ENCODE assay signal across 23 mouse cellular contexts in the genomic region with DNA sequence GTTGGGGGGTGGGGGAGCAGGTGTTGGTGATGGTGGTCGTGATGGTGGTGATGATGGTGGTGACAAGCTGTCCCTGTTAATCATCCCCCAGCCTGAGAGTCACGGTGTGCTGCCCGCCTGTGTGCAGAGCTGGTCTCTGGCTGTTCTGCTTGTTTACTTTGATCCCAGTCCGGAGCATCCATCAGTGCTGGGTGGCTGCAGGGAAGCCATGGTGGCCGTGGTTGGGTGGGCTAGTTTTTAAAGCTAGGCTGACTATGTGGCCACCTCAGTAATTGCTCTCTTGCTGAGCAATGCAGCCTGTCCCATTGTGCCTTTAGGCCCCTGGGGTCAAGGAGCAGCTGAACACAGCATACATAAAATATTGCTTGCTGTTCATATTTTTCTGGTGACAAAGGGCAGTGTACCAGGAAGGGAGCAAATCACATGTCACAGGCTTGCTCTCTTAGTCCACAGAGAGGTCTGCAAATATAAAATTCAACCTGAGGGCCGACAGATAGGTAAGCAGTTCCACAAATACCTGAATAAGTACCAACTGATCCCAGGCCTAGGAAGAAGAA. TPM values are rescaled to one million over a fixed set of nuclear protein-coding genes. Genes with fewer than 3 reads are reported as not detected.
DNase-seq lines count a peak whose midpoint lies in the region; ATAC-seq and TF ChIP-seq lines count a peak whose summit lies in the region.
"Had no signal": no experiment of that assay in that cellular context is flagged by ENCODE, and none has a peak within 500 bp of the region (broad histone marks: within the 10 kb centered on the region; RNA-seq: fewer than 3 reads in every experiment).

No protein-coding gene starts in this region.

- ATAC-seq in hindbrain, postnatal 0 days: no peak
- ATAC-seq in neural tube, embryonic 13.5 days (ENCODE audit: low read depth): no peak
- no peak for ATAC-seq in neural tube, embryonic 15.5 days (ENCODE audit: low FRiP score)
- peak; percentile 74 for ATAC-seq in intestine, postnatal 0 days
- ATAC-seq: forebrain, postnatal 0 days; liver, embryonic 12.5 days; Patski had no signal

- H3K9ac ChIP-seq in hindbrain, postnatal 0 days (replicated peaks; ENCODE audit: low read length): no peak overlapping the region
- no peak overlapping the region for H3K9ac ChIP-seq in neural tube, embryonic 13.5 days
- no peak overlapping the region for H3K9ac ChIP-seq in neural tube, embryonic 15.5 days (replicated peaks)
- H3K9ac ChIP-seq in intestine, postnatal 0 days (ENCODE audit: low read depth, low read length): no peak overlapping the region
- H3K9ac ChIP-seq: embryonic facial prominence, embryonic 12.5 days; forebrain, postnatal 0 days; limb, embryonic 12.5 days; liver, embryonic 12.5 days had no signal

- H3K27me3 ChIP-seq in hindbrain, embryonic 10.5 days (ENCODE audit: insufficient read depth, poor library complexity, severe bottlenecking): no peaks in the 10 kb centered on the region
- H3K27me3 ChIP-seq in hindbrain, postnatal 0 days (ENCODE audit: insufficient read depth, low read length): no peaks in the 10 kb centered on the region
- no peaks in the 10 kb centered on the region for H3K27me3 ChIP-seq in neural tube, embryonic 13.5 days
- no peaks in the 10 kb centered on the region for H3K27me3 ChIP-seq in neural tube, embryonic 15.5 days (replicated peaks)
- H3K27me3 ChIP-seq in intestine, postnatal 0 days (replicated peaks; ENCODE audit: control insufficient read depth, insufficient read depth, low read length): no peaks in the 10 kb centered on the region
- H3K27me3 ChIP-seq: CH12.LX; embryonic facial prominence, embryonic 12.5 days; limb, embryonic 12.5 days; Patski had no signal

- H3K27ac ChIP-seq in hindbrain, embryonic 10.5 days: peak overlapping the region; percentile 75
- H3K27ac ChIP-seq in hindbrain, postnatal 0 days: no peak overlapping the region
- H3K27ac ChIP-seq in neural tube, embryonic 13.5 days (replicated peaks): peak overlapping the region; percentile 7; the same call in 1 of the 2 replicates
- no peak overlapping the region for H3K27ac ChIP-seq in neural tube, embryonic 15.5 days (replicated peaks)
- H3K27ac ChIP-seq in intestine, postnatal 0 days (ENCODE audit: low read depth, low read length): peak overlapping the region; percentile 89
- H3K27ac ChIP-seq: embryonic facial prominence, embryonic 12.5 days; heart, adult 2 months; limb, embryonic 12.5 days; liver, embryonic 12.5 days had no signal

- no peak overlapping the region for H3K4me2 ChIP-seq in hindbrain, postnatal 0 days (ENCODE audit: low read depth, low read length)
- no peak overlapping the region for H3K4me2 ChIP-seq in neural tube, embryonic 13.5 days
- no peak overlapping the region for H3K4me2 ChIP-seq in neural tube, embryonic 15.5 days
- H3K4me2 ChIP-seq in intestine, postnatal 0 days (replicated peaks; ENCODE audit: low read depth): no peak overlapping the region; the same call in 1 of the 2 replicates
- H3K4me2 ChIP-seq: embryonic facial prominence, embryonic 12.5 days; limb, embryonic 12.5 days; liver, embryonic 12.5 days had no signal

- peaks cover 30% of the 10 kb centered on the region for H3K36me3 ChIP-seq in hindbrain, embryonic 10.5 days
- no peaks in the 10 kb centered on the region for H3K36me3 ChIP-seq in hindbrain, postnatal 0 days (ENCODE audit: insufficient read depth, low read length)
- peaks cover 14% of the 10 kb centered on the region for H3K36me3 ChIP-seq in neural tube, embryonic 13.5 days
- H3K36me3 ChIP-seq in neural tube, embryonic 15.5 days: peaks cover 8% of the 10 kb centered on the region; the same call in 1 of the 2 replicates
- H3K36me3 ChIP-seq in intestine, postnatal 0 days (ENCODE audit: control insufficient read depth, insufficient read depth): peaks cover 3% of the 10 kb centered on the region; the same call in 1 of the 2 replicates
- H3K36me3 ChIP-seq: G1E; liver, embryonic 12.5 days had no signal

- H3K4me1 ChIP-seq in hindbrain, embryonic 10.5 days (replicated peaks): peaks cover 58% of the 10 kb centered on the region
- H3K4me1 ChIP-seq in hindbrain, postnatal 0 days (ENCODE audit: insufficient read depth, low read length): peaks cover 33% of the 10 kb centered on the region
- peaks cover 55% of the 10 kb centered on the region for H3K4me1 ChIP-seq in neural tube, embryonic 13.5 days (replicated peaks)
- peaks cover 48% of the 10 kb centered on the region for H3K4me1 ChIP-seq in neural tube, embryonic 15.5 days
- H3K4me1 ChIP-seq in intestine, postnatal 0 days (replicated peaks; ENCODE audit: control insufficient read depth, insufficient read depth, low read length): peaks cover 5% of the 10 kb centered on the region

- no peak for TF ChIP-seq CTCF in hindbrain, postnatal 0 days (IDR thresholded peaks at IDR 0.05; ENCODE audit: low read depth)
- TF ChIP-seq CTCF in intestine, postnatal 0 days (IDR thresholded peaks at IDR 0.05; ENCODE audit: low read depth): no peak

- H3K4me3 ChIP-seq in hindbrain, embryonic 10.5 days: no peak overlapping the region
- H3K4me3 ChIP-seq in hindbrain, postnatal 0 days (ENCODE audit: low read length): no peak overlapping the region
- H3K4me3 ChIP-seq in neural tube, embryonic 13.5 days: no peak overlapping the region
- no peak overlapping the region for H3K4me3 ChIP-seq in neural tube, embryonic 15.5 days (replicated peaks)
- H3K4me3 ChIP-seq in intestine, postnatal 0 days (ENCODE audit: low read depth, low read length): no peak overlapping the region
- H3K4me3 ChIP-seq: embryonic facial prominence, embryonic 12.5 days; heart, adult 2 months; limb, embryonic 12.5 days; liver, embryonic 12.5 days had no signal

- no peaks in the 10 kb centered on the region for H3K9me3 ChIP-seq in hindbrain, embryonic 10.5 days
- H3K9me3 ChIP-seq in hindbrain, postnatal 0 days (ENCODE audit: low read length): no peaks in the 10 kb centered on the region
- no peaks in the 10 kb centered on the region for H3K9me3 ChIP-seq in neural tube, embryonic 13.5 days
- no peaks in the 10 kb centered on the region for H3K9me3 ChIP-seq in neural tube, embryonic 15.5 days (replicated peaks)
- no peaks in the 10 kb centered on the region for H3K9me3 ChIP-seq in intestine, postnatal 0 days (ENCODE audit: control insufficient read depth)
- H3K9me3 ChIP-seq: embryonic facial prominence, embryonic 12.5 days; G1E; limb, embryonic 12.5 days; liver, embryonic 12.5 days had no signal

- DNase-seq in hindbrain, embryonic 10.5 days (ENCODE audit: low spot score): no peak
- DNase-seq in hindbrain, postnatal 0 days (ENCODE audit: low spot score): no peak
- DNase-seq in kidney, postnatal 4 days: peak; percentile 14 to 41
- no peak for DNase-seq in kidney, adult 9 months
- no peak for DNase-seq in liver
- DNase-seq: adrenal gland, adult 2 months; cerebellum, adult 11 months; forebrain, postnatal 0 days; gastrocnemius, postnatal 14 days; heart, adult 2 months; heart, postnatal 4 days; lung, adult 2 months; retina, postnatal 1 day; right cerebral cortex, postnatal 25 days had no signal

- WGBS in hindbrain, embryonic 10.5 days: 38% methylated on average over 6 of the region's 6 CpGs
- 37% methylated on average over 6 of the region's 6 CpGs for WGBS in hindbrain, postnatal 0 days
- 24% methylated on average over 6 of the region's 6 CpGs for WGBS in neural tube, embryonic 13.5 days
- WGBS in neural tube, embryonic 15.5 days: 30% methylated on average over 6 of the region's 6 CpGs
- WGBS in intestine, postnatal 0 days: 29% methylated on average over 6 of the region's 6 CpGs

RNA-seq across cellular contexts. Expression of a gene that starts 33.1 kb away (rescaled TPM):
- polyA plus RNA-seq in hindbrain, embryonic 10.5 days (2016; fragmentation: Nextera tagmentation; extraction: Ambion mirVana): 26.5 and 30.0 TPM in 2 replicates
- total RNA-seq in hindbrain, postnatal 0 days (2014; rRNA removed): 108 and 115 TPM in 2 replicates
- polyA plus RNA-seq in hindbrain, postnatal 0 days (2015; fragmentation: Nextera tagmentation; extraction: Ambion mirVana): 28.8 and 29.7 TPM in 2 replicates
- polyA plus RNA-seq in neural tube, embryonic 13.5 days (2015; fragmentation: Nextera tagmentation; extraction: Ambion mirVana): 26.5 and 30.4 TPM in 2 replicates
- polyA plus RNA-seq in neural tube, embryonic 15.5 days (2015; fragmentation: Nextera tagmentation; extraction: Ambion mirVana): 23.5 and 25.5 TPM in 2 replicates
- 16.7 and 17.1 TPM in 2 replicates for polyA plus RNA-seq in intestine, postnatal 0 days (2015; fragmentation: Nextera tagmentation; extraction: Ambion mirVana)

RNA-seq across cellular contexts. Expression of a gene that starts 38.4 kb away (rescaled TPM):
- polyA plus RNA-seq in hindbrain, embryonic 10.5 days (2016; fragmentation: Nextera tagmentation; extraction: Ambion mirVana): 203 and 209 TPM in 2 replicates
- total RNA-seq in hindbrain, postnatal 0 days (2014; rRNA removed): 66.2 and 71.1 TPM in 2 replicates
- polyA plus RNA-seq in hindbrain, postnatal 0 days (2015; fragmentation: Nextera tagmentation; extraction: Ambion mirVana): 220 and 224 TPM in 2 replicates
- 208 and 217 TPM in 2 replicates for polyA plus RNA-seq in neural tube, embryonic 13.5 days (2015; fragmentation: Nextera tagmentation; extraction: Ambion mirVana)
- polyA plus RNA-seq in neural tube, embryonic 15.5 days (2015; fragmentation: Nextera tagmentation; extraction: Ambion mirVana): 190 and 208 TPM in 2 replicates
- 21.1 and 25.6 TPM in 2 replicates for polyA plus RNA-seq in intestine, postnatal 0 days (2015; fragmentation: Nextera tagmentation; extraction: Ambion mirVana)

RNA-seq across cellular contexts. Expression of a gene that starts 38.5 kb away (rescaled TPM):
- 12.9 and 17.9 TPM in 2 replicates for polyA plus RNA-seq in hindbrain, embryonic 10.5 days (2016; fragmentation: Nextera tagmentation; extraction: Ambion mirVana)
- total RNA-seq in hindbrain, postnatal 0 days (2014; rRNA removed): 8.1 and 10.2 TPM in 2 replicates
- 12.0 and 13.0 TPM in 2 replicates for polyA plus RNA-seq in hindbrain, postnatal 0 days (2015; fragmentation: Nextera tagmentation; extraction: Ambion mirVana)
- 10.6 and 12.9 TPM in 2 replicates for polyA plus RNA-seq in neural tube, embryonic 13.5 days (2015; fragmentation: Nextera tagmentation; extraction: Ambion mirVana)
- 11.0 and 11.7 TPM in 2 replicates for polyA plus RNA-seq in neural tube, embryonic 15.5 days (2015; fragmentation: Nextera tagmentation; extraction: Ambion mirVana)
- polyA plus RNA-seq in intestine, postnatal 0 days (2015; fragmentation: Nextera tagmentation; extraction: Ambion mirVana): 5.2 and 6.2 TPM in 2 replicates

Comparison
In these comparisons a context has a peak if more than half of its experiments do, and no peak if none do; other contexts are left out.
1. DNase-seq: peak in kidney, postnatal 4 days (2 of 2); none in hindbrain, embryonic 10.5 days (single experiment), hindbrain, postnatal 0 days (single experiment), kidney, adult 9 months (single experiment) and liver (single experiment).
2. H3K27ac ChIP-seq: peak in hindbrain, embryonic 10.5 days (single experiment), neural tube, embryonic 13.5 days (single experiment) and intestine, postnatal 0 days (single experiment); none in hindbrain, postnatal 0 days (single experiment) and neural tube, embryonic 15.5 days (single experiment).